Mouse (Mus musculus) small intestine, adult 2 months (tissue): ENCODE measurements around the gene Eepd1.

Experiments used
- CTCF ChIP-seq: fragments of 200-500 bp; IDR thresholded peaks from 2 replicates; pipeline ENCODE4 v1.5.1; 2012; ENCODE audit warnings: low read depth, mild to moderate bottlenecking, control low read depth, inconsistent platforms, low read length, moderate library complexity, mixed read lengths; ENCODE audit not compliant: insufficient replicate concordance, insufficient read length; ENCODE audit errors: extremely low read depth
- POLR2A ChIP-seq: fragments of 200-500 bp; IDR thresholded peaks from 2 replicates; pipeline ENCODE4 v1.6.1; 2012; ENCODE audit warnings: low read depth, mild to moderate bottlenecking, control low read depth, inconsistent platforms, low read length, moderate library complexity

DNA sequence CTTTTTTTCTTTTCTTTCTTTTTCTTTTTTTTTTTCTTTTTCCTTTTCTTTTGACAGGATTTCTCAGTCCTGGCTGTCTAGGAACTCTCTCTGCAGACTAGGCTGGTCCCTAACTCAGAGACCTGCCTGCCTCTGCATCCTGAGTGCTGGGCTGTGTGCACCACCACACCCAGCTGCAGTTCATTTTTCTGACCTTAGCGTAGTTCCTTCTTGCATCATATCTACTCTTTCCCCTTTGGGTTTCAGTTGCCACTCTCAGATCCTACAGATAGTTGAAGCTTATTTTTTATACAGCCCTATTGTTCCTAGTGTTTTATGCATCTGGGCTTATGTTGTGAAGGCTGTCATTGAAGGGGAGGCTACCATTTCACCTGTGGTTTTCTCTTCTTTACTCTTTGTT is 79.8 kb downstream of the Eepd1 start:
- no peak for TF ChIP-seq CTCF
- no peak for TF ChIP-seq POLR2A
